Mouse (Mus musculus) ES-E14 (cell line): ENCODE data around the gene Kynu.

Source experiments
- CHD2 ChIP-seq: IDR thresholded peaks from 2 replicates; pipeline ENCODE4 v1.6.1; 2014; ENCODE audit warnings: mild to moderate bottlenecking, low read depth, low read length, inconsistent platforms
- HCFC1 ChIP-seq: IDR thresholded peaks from 2 replicates; pipeline ENCODE4 v1.6.1; 2012; ENCODE audit warnings: low read length, inconsistent platforms, borderline replicate concordance; ENCODE audit not compliant: insufficient read depth
- ZC3H11A ChIP-seq: IDR thresholded peaks from 2 replicates; pipeline ENCODE4 v1.6.1; 2012; ENCODE audit warnings: low read depth, mild to moderate bottlenecking, inconsistent platforms, low read length, borderline replicate concordance
- ZNF384 ChIP-seq: IDR thresholded peaks from 2 replicates; pipeline ENCODE4 v1.6.1; 2012; ENCODE audit warnings: low read depth, low read length, inconsistent platforms

DNA sequence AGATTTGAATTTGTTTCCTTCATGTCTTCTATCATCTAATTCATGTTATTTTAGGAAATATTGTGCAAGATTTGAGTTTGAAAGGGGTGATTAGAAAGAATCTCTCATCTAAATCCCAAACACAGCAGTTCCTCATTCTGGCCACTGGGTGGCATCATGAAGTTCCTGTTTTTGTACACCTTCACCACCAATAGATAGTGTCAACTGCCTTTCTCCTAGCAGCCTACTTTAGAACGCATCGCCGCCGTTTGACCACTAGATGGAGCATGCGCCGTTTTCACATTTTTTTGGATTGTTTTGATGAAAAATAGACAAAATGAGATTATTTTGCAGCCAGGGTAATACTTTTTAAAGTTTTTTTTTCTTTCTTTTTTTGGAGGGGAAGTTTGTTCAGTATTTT, 118.5 kb downstream of the Kynu start:
- TF ChIP-seq HCFC1 (no peak), ZNF384 (0 out of 2 replicates have a peak, but pooled peaks have one; percentile 16), ZC3H11A (peak; percentile 67), CHD2 (no peak)
